Mouse (Mus musculus): ENCODE measurements around the gene Chst10. TPM values are rescaled to one million over a fixed set of nuclear protein-coding genes. Genes with fewer than 3 reads are reported as not detected.

The Chst10 gene
- polyA plus RNA-seq (2014; fragmentation: Nextera tagmentation; extraction: Ambion mirVana), result 4.5 and 7.2 TPM in 2 replicates

DNA sequence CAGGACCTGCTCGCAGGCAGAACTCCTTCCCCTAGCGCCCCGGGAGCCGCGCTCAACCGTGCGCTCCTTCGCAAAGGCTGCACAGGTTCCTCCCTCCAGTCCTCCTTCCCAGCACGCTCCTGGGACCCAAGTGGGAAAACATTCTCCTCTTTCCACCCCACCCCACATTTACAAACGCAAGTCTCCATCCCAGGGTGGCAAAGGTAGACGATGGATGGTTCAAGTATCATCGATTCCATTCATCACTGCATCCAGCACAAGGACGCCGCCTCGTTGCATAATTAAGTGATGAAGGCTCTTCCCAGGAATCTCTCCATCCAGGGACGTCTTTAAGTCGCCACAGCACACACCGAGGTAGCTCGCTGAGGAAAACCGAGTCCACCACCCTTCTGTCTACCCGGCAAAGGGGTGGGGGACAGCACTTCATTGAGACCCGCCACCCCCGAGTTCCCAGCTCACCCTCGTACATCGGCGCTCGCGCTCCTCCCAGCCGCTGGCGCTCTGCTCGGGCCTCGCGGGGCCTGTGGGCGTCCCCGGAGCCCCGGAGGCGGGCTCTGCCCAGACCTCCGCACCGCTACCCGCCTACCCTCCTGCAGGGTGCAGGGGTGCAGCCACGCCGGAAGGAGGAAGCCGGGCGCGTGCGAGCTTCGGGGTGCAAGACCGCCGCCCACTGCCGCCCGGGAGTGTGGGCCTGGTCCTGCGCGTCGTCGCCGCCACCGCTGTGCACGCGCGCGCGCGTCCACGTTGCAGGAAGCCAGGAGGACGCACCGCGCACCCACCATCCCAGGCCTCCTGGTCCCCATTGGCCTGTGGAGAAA is at the start of gene Chst10:
TSS of gene Chst10 (minus strand) at position 731 of the 818 bp plus-strand sequence.
- ATAC-seq (ENCODE audit: low FRiP score, low TSS enrichment), result peak; percentile 93
- WGBS, result under 1% methylated on average over 58 of the region's 67 CpGs
- Histone ChIP-seq H3K9ac (ENCODE audit: low read depth, low read length) (peak within 1 kb of the TSS; percentile 63), H3K9me3 (ENCODE audit: control insufficient read depth, low read length) (no peaks in the 10 kb centered on the region), H3K4me3 (ENCODE audit: low read length) (peak within 1 kb of the TSS; percentile 72), H3K27me3 (ENCODE audit: control insufficient read depth, insufficient read depth, low read length) (no peaks in the 10 kb centered on the region), H3K4me2 (replicated peaks; ENCODE audit: low read depth, low read length) (peak within 1 kb of the TSS; percentile 85), H3K36me3 (ENCODE audit: control insufficient read depth, insufficient read depth, low read length) (no peaks in the 10 kb centered on the region), H3K4me1 (ENCODE audit: control insufficient read depth, insufficient read depth, low read length) (0 out of 2 replicates have a peak, but pooled peaks cover 7% of the 10 kb centered on the region), H3K27ac (ENCODE audit: low read depth, low read length) (no peak within 1 kb of the TSS)

DNA sequence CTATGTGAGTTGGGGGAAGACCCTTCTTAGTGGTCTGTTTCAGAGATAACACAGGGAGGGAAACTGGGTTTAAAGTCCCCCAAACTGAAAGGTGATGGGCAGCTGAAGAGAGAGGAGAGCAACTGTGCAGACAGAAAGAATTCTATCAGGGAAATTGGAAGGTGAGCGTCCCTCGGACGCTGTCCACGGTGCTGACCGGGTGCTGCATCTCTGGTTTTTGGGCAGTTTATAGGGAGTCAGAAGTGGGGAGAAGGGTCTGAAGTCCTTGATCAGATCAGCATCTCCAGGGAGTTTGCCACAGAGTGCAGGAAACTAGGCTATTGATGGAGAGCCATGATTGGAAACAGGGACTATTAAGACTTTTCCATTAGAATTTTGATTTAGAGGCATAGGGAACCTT is 41.6 kb upstream of the Chst10 start:
- Histone ChIP-seq H3K9ac (ENCODE audit: low read depth, low read length) (no peak overlapping the region), H3K4me2 (replicated peaks; ENCODE audit: low read depth, low read length) (no peak overlapping the region), H3K27ac (ENCODE audit: low read depth, low read length) (no peak overlapping the region), H3K4me3 (ENCODE audit: low read length) (no peak overlapping the region), H3K4me1 (ENCODE audit: control insufficient read depth, insufficient read depth, low read length) (no peaks in the 10 kb centered on the region), H3K36me3 (ENCODE audit: control insufficient read depth, insufficient read depth, low read length) (no peaks in the 10 kb centered on the region), H3K27me3 (ENCODE audit: control insufficient read depth, insufficient read depth, low read length) (no peaks in the 10 kb centered on the region), H3K9me3 (ENCODE audit: control insufficient read depth, low read length) (no peaks in the 10 kb centered on the region)
- WGBS, result 4% methylated on average over 5 of the region's 5 CpGs
- no peak for ATAC-seq (ENCODE audit: low FRiP score, low TSS enrichment)

DNA sequence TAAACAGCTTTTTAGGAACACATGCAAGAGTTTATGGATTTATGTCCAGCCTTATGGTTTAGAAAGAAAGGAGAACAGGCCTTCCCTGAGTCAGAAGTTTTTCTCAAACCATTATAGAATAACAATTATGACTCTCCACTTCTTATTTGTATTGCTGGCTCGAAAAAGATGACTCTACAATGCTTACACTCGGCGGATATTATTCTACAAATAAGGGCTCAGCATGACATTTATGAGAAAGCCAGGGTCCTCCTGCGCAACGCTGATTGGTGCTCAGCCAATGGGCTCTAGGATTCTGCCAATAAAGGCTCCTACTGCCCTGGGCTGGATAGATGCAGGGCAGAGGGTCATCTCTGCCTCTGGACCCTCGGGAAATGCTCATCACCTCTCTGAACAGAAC is 40.9 kb upstream of the Chst10 start, which contains the start of gene Nms:
TSS of gene Nms (plus strand) at position 301 of the 400 bp plus-strand sequence.
- no peak within 1 kb of the TSS for H3K4me2 ChIP-seq (replicated peaks; ENCODE audit: low read depth, low read length)
- H3K9me3 ChIP-seq (ENCODE audit: control insufficient read depth, low read length), result no peaks in the 10 kb centered on the region
- H3K9ac ChIP-seq (ENCODE audit: low read depth, low read length), result no peak within 1 kb of the TSS
- no peak for ATAC-seq (ENCODE audit: low FRiP score, low TSS enrichment)
- no peaks in the 10 kb centered on the region for H3K36me3 ChIP-seq (ENCODE audit: control insufficient read depth, insufficient read depth, low read length)
- no peaks in the 10 kb centered on the region for H3K27me3 ChIP-seq (ENCODE audit: control insufficient read depth, insufficient read depth, low read length)
- WGBS, result 80% methylated on average over 6 of the region's 6 CpGs
- no peaks in the 10 kb centered on the region for H3K4me1 ChIP-seq (ENCODE audit: control insufficient read depth, insufficient read depth, low read length)
- H3K4me3 ChIP-seq (ENCODE audit: low read length), result no peak within 1 kb of the TSS
- no peak within 1 kb of the TSS for H3K27ac ChIP-seq (ENCODE audit: low read depth, low read length)

DNA sequence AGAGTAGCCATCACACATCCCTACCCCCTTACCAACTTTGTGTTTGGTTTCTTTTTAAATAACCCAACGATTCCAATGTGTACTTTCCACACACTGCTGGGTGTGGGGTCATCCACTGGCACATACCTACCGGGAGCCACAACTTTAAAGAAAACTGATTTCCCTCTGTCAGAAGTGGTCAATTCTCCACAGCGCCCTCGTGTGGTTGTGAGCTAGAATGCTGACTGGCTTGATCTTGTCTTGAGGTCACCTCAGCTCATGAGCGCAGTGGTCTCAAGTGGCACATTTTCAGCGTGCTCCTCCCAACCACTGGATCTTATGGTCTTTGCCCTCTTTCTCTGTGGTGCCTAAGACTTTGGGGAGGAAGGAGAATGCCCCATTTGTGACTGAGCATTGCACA is 38.8 kb upstream of the Chst10 start:
- H3K4me3 ChIP-seq (ENCODE audit: low read length), result no peak overlapping the region
- no peak overlapping the region for H3K4me2 ChIP-seq (replicated peaks; ENCODE audit: low read depth, low read length)
- no peak overlapping the region for H3K27ac ChIP-seq (ENCODE audit: low read depth, low read length)
- H3K9ac ChIP-seq (ENCODE audit: low read depth, low read length), result no peak overlapping the region
- no peaks in the 10 kb centered on the region for H3K4me1 ChIP-seq (ENCODE audit: control insufficient read depth, insufficient read depth, low read length)
- 23% methylated on average over 6 of the region's 6 CpGs for WGBS
- no peaks in the 10 kb centered on the region for H3K9me3 ChIP-seq (ENCODE audit: control insufficient read depth, low read length)
- H3K27me3 ChIP-seq (ENCODE audit: control insufficient read depth, insufficient read depth, low read length), result no peaks in the 10 kb centered on the region
- ATAC-seq (ENCODE audit: low FRiP score, low TSS enrichment), result no peak
- H3K36me3 ChIP-seq (ENCODE audit: control insufficient read depth, insufficient read depth, low read length), result no peaks in the 10 kb centered on the region

DNA sequence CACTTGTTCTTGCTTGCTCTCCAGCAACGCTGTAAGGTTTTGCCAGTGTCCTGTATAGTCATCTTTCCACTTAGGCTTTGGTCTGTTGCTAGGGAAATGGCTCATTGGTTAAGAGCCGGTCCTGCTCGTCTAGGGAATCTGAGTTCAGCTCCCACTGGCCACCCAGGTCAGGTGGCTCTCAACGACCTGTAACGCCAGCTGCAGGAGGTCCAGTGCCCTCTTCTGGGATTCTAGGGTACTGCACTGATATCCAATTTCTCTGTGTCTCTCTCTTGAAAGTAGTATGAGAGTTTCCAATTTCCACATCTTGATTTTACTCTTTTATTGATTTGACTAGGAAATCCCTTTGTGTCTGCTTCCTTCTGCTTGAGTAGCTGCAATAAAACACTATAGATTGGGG is 36.7 kb upstream of the Chst10 start:
- Histone ChIP-seq H3K27ac (ENCODE audit: low read depth, low read length) (no peak overlapping the region), H3K9ac (ENCODE audit: low read depth, low read length) (no peak overlapping the region), H3K4me1 (ENCODE audit: control insufficient read depth, insufficient read depth, low read length) (no peaks in the 10 kb centered on the region), H3K4me2 (replicated peaks; ENCODE audit: low read depth, low read length) (no peak overlapping the region), H3K4me3 (ENCODE audit: low read length) (no peak overlapping the region), H3K36me3 (ENCODE audit: control insufficient read depth, insufficient read depth, low read length) (no peaks in the 10 kb centered on the region), H3K27me3 (ENCODE audit: control insufficient read depth, insufficient read depth, low read length) (no peaks in the 10 kb centered on the region), H3K9me3 (ENCODE audit: control insufficient read depth, low read length) (no peaks in the 10 kb centered on the region)
- WGBS, result 28% methylated on average over 5 of the region's 5 CpGs
- no peak for ATAC-seq (ENCODE audit: low FRiP score, low TSS enrichment)

DNA sequence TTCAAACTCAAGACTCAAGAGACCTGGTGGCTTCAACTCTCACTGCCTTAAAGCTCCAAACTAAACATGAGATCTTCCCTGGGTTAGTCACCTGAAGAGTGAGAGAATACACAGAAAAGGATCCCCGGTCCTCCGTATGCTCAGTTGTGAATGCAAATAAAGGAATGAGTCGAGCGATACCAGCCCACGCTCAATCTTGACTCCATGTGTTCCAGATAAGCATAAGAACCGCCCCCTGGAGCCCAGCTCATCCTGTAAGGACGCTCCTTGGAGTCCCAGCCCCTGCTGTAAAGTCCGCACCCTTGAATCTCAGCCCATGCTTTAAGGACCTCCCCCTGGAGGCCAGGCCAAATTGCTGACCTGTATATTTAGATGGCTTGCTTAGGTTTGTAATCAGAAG is 32.8 kb upstream of the Chst10 start:
- WGBS, result 67% methylated on average over 8 of the region's 8 CpGs
- H3K4me2 ChIP-seq (replicated peaks; ENCODE audit: low read depth, low read length), result no peak overlapping the region
- ATAC-seq (ENCODE audit: low FRiP score, low TSS enrichment), result no peak

DNA sequence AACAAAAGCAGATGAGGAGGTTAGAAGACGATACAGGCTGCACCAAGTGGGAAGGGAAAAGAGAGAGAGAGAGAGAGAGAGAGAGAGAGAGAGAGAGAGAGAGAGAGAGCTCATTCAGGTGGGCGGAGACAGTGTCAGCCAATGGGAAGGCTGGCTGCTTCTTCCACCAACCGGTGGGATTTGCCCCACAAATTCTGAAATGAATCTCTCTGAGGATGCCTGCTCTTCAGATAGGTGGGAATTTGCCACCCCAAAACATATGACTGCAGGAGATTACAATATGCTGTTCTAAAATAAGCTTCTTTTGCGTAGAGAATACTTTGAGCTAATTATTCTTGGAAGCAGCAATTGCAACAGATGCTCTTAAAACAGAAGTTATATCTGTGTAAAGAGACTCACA is 31.5 kb upstream of the Chst10 start:
- H3K27ac ChIP-seq (ENCODE audit: low read depth, low read length), result no peak overlapping the region
- no peaks in the 10 kb centered on the region for H3K4me1 ChIP-seq (ENCODE audit: control insufficient read depth, insufficient read depth, low read length)
- H3K4me3 ChIP-seq (ENCODE audit: low read length), result no peak overlapping the region
- 70% methylated on average over 4 of the region's 4 CpGs for WGBS
- H3K27me3 ChIP-seq (ENCODE audit: control insufficient read depth, insufficient read depth, low read length), result no peaks in the 10 kb centered on the region
- H3K9me3 ChIP-seq (ENCODE audit: control insufficient read depth, low read length), result no peaks in the 10 kb centered on the region
- H3K4me2 ChIP-seq (replicated peaks; ENCODE audit: low read depth, low read length), result no peak overlapping the region
- no peak overlapping the region for H3K9ac ChIP-seq (ENCODE audit: low read depth, low read length)
- no peak for ATAC-seq (ENCODE audit: low FRiP score, low TSS enrichment)
- no peaks in the 10 kb centered on the region for H3K36me3 ChIP-seq (ENCODE audit: control insufficient read depth, insufficient read depth, low read length)

More for the DNA sequence above, 32.8 kb upstream of the Chst10 start:
- H3K27ac ChIP-seq (ENCODE audit: low read depth, low read length), result no peak overlapping the region
- no peak overlapping the region for H3K4me3 ChIP-seq (ENCODE audit: low read length)
- H3K36me3 ChIP-seq (ENCODE audit: control insufficient read depth, insufficient read depth, low read length), result no peaks in the 10 kb centered on the region
- H3K9me3 ChIP-seq (ENCODE audit: control insufficient read depth, low read length), result no peaks in the 10 kb centered on the region
- H3K9ac ChIP-seq (ENCODE audit: low read depth, low read length), result no peak overlapping the region
- H3K4me1 ChIP-seq (ENCODE audit: control insufficient read depth, insufficient read depth, low read length), result no peaks in the 10 kb centered on the region
- H3K27me3 ChIP-seq (ENCODE audit: control insufficient read depth, insufficient read depth, low read length), result no peaks in the 10 kb centered on the region

DNA sequence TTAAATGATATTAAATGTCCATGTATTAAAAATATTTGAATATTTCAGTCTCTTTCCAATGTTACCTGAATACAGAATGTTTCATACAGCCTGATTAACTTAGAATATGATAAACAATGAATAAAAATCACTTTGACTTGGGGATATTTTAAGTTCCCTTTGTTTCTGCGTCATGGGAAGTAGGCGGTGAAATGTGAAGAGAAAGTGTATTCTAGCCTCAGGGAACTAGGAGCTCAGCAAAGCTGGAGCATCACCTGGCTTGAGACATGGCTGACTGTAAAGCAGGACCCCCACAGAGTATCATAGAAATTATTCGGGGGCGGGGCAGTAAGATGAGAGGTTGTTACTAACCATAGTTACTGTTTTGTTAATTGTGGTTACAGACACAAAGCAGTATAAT is 31.0 kb upstream of the Chst10 start:
- H3K4me2 ChIP-seq (replicated peaks; ENCODE audit: low read depth, low read length), result no peak overlapping the region
- H3K27me3 ChIP-seq (ENCODE audit: control insufficient read depth, insufficient read depth, low read length), result no peaks in the 10 kb centered on the region
- H3K27ac ChIP-seq (ENCODE audit: low read depth, low read length), result no peak overlapping the region
- WGBS, result 87% methylated on average over 4 of the region's 4 CpGs
- H3K4me3 ChIP-seq (ENCODE audit: low read length), result no peak overlapping the region
- no peak for ATAC-seq (ENCODE audit: low FRiP score, low TSS enrichment)
- no peak overlapping the region for H3K9ac ChIP-seq (ENCODE audit: low read depth, low read length)
- no peaks in the 10 kb centered on the region for H3K36me3 ChIP-seq (ENCODE audit: control insufficient read depth, insufficient read depth, low read length)
- H3K9me3 ChIP-seq (ENCODE audit: control insufficient read depth, low read length), result no peaks in the 10 kb centered on the region
- H3K4me1 ChIP-seq (ENCODE audit: control insufficient read depth, insufficient read depth, low read length), result no peaks in the 10 kb centered on the region

DNA sequence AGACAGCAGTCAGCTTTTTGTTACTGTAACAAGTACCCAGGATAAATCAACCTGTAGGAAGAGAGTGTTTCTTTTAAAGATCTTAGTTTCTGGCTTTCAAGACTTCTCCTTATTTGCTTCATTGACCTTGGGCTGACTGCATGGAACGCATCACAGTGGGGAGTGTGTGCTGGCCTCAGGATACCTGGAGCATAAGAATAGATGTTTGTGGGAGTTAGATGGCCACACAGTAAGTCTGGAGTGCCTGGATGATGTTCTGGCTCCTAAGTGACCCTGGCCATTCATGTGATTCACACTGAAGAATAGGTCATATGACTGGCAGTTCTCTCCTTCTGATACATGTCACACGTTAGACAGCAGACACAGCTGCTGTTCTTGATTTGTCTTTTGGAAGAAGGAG is 6.0 kb upstream of the Chst10 start:
- Histone ChIP-seq H3K9ac (ENCODE audit: low read depth, low read length) (no peak overlapping the region), H3K4me3 (ENCODE audit: low read length) (no peak overlapping the region), H3K27me3 (ENCODE audit: control insufficient read depth, insufficient read depth, low read length) (no peaks in the 10 kb centered on the region), H3K27ac (ENCODE audit: low read depth, low read length) (no peak overlapping the region), H3K9me3 (ENCODE audit: control insufficient read depth, low read length) (no peaks in the 10 kb centered on the region), H3K4me1 (ENCODE audit: control insufficient read depth, insufficient read depth, low read length) (no peaks in the 10 kb centered on the region), H3K4me2 (replicated peaks; ENCODE audit: low read depth, low read length) (no peak overlapping the region), H3K36me3 (ENCODE audit: control insufficient read depth, insufficient read depth, low read length) (no peaks in the 10 kb centered on the region)
- 73% methylated on average over 2 of the region's 2 CpGs for WGBS
- no peak for ATAC-seq (ENCODE audit: low FRiP score, low TSS enrichment)
